Mouse (Mus musculus): ENCODE measurements at regions not wholly inside any gene's neighbourhood (a gene's known extent, or its start where the extent isn't known, plus 50 kb on each side); places are given as distances from the start of the nearest gene placed in this dataset.

GRCm38 (mm10) chr17:31793521-31793920 lies 62.1 kb downstream of the Sik1 start:
- TF ChIP-seq CTCF (IDR thresholded peaks at IDR 0.05; ENCODE audit: low read depth) (no peak), EP300 (IDR thresholded peaks at IDR 0.05; ENCODE audit: low read depth) (no peak)

Measured in heart, postnatal 0 days (tissue).